Mouse (Mus musculus) skeletal muscle tissue, adult 2 months (tissue): ENCODE data around the gene Gramd4.

Source experiments
- DNase-seq: peaks from one replicate; pipeline ENCODE4 v3.0.0-alpha.2; 2012; ENCODE audit warnings: low read depth, low spot score

Gramd4 gene

GRCm38 (mm10) chr15:86057413-86057812 lies at the start of gene Gramd4:
Gramd4 (plus strand) TSS chr15:86057695.
- no peak for DNase-seq

DNA sequence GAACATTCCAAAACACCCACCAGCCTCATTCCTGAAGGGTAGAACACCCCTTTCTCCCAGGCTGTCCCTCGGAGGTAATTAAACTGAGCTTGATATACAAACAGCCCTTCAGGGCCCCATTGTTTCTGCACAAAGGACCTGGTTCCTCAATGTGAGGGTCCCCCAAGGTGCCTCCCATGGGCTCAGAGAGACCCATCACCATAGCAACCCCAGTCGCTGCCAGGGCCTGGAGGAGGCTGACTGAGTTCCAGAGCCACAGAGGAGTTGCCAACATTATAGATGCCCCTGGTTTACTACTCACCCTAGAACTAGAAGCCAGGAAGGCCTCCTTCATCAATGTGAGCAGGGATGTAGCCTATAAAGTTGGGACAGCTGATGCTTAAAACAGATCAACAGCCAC lies 44.4 kb upstream of the Gramd4 start:
- DNase-seq = no peak

DNA sequence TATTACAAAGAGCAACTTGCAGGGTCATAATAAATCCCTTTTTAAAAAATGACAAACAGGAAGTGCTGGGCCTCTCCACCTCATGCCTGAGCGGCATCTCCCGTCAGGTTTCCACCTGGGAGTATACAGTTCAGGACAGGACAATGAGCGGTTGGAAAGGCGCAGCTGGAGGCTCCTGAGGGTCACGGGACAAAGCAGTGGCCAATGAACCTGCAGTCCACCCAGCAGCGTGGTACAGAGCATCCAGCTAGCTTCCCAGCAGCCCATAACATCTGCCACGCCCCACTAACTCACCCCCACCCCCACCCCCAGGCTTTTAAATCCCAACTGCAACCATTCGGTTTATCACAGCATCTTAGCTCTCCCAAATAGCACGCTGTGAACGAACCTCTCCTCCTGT lies 43.8 kb upstream of the Gramd4 start:
- DNase-seq = no peak

DNA sequence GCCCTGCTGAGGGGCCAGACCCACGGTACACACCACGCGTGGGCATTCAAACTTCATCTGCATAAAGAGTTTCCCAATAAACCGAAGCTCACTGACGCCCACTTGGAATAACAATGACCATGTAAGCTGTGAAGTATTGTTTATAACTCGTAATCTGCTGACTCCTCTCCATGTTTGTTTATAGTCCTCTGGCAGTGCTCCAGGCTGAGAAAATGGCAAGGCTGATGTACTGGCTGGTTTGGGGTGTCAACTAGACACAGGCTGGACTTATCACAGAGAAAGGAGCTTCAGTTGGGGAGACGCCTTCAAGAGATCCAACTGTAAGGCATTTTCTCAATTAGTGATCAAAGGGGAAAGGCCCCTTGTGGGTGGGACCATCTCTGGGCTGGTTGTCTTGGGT lies 42.5 kb upstream of the Gramd4 start:
- no peak for DNase-seq

- no peak for DNase-seq
Observed at GRCm38 (mm10) chr15:86015860-86016541, 41.5 kb upstream of the Gramd4 start.

DNA sequence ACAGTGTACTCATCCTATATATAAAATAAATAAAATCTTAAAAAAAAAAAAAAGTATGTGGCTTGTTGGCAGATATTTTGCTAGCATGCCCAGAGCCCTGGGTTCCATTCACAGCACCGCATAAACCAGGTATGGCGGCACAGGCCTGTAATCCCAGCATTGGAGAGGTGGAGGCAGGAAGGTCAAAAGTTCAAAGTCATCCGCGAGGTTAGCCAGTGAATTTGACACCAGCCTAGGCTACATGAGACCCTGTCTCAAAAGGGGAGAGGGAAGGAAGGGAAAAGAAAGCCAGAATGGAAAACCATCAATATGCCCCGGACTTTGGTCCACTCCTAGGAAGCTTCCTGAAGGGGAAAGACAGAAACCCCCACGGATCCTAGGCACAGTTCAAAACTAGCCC lies 40.2 kb upstream of the Gramd4 start:
- DNase-seq = no peak

DNA sequence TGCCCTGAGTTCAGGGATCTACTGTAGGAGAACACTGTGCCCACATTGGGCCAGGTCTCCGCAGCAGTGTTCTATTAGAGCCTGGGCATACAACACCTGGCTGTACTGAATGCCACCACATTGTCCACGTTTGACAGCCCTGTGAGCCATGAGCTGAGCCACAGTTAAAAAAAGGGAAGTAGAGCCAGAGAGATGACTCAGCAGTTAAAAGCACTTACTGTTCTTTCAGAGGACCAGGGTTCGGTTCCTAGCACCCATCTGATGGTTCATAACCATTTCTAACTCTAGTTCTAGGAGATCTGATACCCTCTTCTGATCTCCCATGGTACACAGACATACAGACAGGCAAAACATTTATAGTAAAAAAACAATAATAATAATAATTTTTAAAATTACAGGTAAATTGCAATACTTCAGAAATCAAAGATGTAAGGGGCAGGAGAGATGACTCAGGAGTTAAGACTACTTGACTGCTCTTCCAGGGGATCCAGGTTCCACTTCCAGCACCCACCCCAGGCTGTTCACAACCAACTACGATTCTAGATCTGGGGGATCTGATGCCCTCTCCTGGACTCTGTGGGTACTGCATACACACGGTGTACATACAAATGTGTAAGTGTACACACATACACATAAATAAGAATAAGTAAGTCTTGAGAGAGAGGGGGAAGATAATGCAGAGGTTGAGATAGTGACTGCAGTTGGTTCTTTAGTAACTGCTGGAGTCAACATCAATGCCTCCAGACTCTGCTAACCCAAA lies 38.6 kb upstream of the Gramd4 start:
- DNase-seq = no peak

DNA sequence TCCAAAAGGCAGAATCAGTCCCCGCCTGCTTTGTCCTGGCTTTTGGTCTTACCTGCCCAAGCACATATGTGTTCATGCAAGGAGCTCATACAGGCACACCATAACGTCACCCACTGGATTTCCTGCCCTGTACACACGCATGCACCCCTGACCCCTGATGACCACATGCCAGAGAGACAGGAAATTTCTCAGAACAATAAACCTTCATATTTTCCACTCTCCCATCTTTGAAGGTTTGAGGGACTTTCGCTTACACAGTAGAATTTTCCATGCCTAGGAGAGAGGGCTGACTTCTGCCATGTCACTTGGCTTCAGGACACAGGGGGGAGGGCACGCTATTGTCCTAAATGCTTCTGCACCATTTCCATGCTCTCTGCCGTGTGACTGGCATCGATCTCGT lies 37.5 kb upstream of the Gramd4 start:
- no peak for DNase-seq

DNA sequence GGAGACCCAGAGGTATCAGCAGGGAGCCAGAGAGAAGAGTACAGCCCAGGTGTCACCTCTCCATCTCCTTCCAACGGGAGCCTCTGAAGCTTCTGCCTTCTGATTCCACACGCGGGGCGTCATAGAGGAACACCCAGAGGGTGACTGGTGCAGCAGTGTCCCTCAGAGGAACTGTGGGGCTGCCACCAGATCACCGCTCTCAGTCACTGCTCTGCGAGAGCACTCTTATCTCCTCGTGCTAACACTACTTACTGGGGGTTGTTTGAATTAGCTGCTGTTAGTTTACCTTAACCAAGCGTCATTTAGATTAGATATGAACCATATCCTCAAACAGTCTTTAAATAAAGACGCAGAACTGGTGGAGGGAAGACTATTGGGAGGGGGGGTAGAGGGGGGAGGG lies 36.2 kb upstream of the Gramd4 start:
- no peak for DNase-seq

GRCm38 (mm10) chr15:86021971-86022370 lies 35.5 kb upstream of the Gramd4 start:
- no peak for DNase-seq

GRCm38 (mm10) chr15:86027871-86028270 lies 29.6 kb upstream of the Gramd4 start:
- no peak for DNase-seq

- no peak for DNase-seq
Observed at GRCm38 (mm10) chr15:86029981-86030380, 27.5 kb upstream of the Gramd4 start.

- DNase-seq = no peak
Observed at GRCm38 (mm10) chr15:86032811-86033190, 24.7 kb upstream of the Gramd4 start.

GRCm38 (mm10) chr15:86033191-86033841 lies 24.2 kb upstream of the Gramd4 start, which contains the start of gene Celsr1:
Celsr1 (minus strand) TSS chr15:86033777.
- DNase-seq = no peak

DNA sequence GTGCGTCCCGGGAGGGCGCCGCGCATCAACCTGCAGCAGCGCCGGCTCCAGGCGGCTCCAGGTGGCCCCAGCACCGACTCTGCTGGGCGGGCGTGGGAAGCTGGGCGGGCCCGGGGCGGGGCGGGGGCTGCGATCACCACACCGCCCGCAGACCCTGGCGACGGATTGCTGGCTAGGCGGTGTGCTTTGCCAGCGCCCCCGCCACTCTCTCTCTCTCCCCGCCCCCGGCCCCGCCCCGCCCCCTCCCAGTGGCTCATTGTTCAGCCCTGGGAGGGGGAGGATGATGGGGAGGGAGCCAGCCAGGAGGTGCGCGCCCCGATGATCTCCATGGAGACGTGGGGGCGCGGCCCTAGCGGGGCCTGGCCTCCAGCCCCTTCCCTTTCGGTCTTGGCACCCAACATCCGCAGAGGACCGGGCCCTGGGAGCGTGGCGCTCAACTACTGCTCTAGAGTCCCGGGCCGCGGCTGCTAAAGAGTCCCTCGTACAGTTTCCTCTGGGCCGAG lies 23.4 kb upstream of the Gramd4 start:
- DNase-seq = no peak

DNA sequence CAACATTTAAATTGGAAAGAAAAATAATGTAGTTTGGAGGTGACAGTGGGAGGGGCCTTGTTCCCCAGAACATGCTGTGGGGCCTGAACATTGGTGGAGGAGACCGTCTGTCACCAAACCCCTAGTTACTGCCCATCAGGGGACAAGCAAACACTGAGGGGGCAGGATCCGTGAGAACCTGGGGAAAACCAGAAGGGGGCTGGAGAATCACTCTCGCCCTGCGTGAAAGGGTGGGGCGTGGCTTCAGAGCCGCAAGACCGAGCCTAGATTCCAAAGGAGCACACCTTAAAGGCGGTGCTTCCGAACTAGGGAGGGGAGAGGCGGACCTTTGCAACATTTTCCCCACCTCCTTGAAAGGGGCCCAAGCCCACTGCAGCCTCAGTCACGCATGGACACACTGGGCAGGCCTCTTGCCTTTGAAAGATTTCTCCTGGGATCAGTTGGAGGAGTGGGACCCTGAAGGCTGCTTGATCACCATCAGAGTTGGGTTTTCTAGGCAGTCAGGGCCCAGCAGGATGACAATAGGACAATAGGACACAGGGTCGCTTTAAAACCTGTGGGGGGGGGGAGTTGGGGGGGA lies 22.6 kb upstream of the Gramd4 start:
- DNase-seq = no peak

GRCm38 (mm10) chr15:86035913-86036312 lies 21.6 kb upstream of the Gramd4 start:
- DNase-seq = no peak

DNA sequence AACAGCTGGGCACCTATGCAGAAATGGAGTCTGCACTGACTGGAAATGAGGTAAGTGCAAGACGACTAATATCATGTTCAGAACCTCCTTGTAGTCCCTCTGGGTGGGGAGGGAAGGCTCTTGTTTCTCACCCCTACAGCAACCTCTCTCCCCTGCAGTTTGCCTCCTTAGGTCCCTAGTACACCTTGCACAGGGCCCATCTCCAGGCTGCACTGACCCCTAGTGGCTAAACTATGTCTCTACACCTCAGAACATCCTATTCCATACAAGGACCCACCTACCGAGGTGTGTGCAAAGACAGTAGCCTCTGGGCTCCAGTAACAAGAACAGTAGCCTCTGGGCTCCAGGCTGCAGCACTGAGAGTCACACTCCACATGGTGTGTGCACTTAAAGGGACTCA lies 18.7 kb upstream of the Gramd4 start:
- peak; percentile 59 for DNase-seq

- DNase-seq = no peak
Observed at GRCm38 (mm10) chr15:86041421-86041820, 16.1 kb upstream of the Gramd4 start.

- DNase-seq = no peak
Observed at GRCm38 (mm10) chr15:86042364-86042763, 15.1 kb upstream of the Gramd4 start.

DNA sequence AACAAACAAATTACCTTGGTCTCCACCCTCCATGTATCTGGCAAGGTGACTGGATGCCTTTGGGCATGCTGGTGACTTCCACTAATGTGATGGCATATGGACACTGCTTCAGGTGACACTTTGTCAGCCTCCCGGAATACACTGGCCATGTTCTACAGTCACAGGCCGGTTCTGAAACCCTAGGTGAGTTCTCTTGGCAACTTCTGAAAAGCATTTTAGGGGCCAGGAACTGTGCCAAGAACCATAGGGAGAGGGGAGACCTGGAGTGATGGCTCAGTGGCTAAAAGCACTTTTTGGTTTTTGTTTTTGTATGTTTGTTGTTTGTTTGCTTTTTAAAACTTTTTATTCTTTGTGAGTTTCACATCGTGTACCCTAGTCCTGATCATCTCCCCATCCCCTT lies 8.0 kb upstream of the Gramd4 start:
- no peak for DNase-seq

DNA sequence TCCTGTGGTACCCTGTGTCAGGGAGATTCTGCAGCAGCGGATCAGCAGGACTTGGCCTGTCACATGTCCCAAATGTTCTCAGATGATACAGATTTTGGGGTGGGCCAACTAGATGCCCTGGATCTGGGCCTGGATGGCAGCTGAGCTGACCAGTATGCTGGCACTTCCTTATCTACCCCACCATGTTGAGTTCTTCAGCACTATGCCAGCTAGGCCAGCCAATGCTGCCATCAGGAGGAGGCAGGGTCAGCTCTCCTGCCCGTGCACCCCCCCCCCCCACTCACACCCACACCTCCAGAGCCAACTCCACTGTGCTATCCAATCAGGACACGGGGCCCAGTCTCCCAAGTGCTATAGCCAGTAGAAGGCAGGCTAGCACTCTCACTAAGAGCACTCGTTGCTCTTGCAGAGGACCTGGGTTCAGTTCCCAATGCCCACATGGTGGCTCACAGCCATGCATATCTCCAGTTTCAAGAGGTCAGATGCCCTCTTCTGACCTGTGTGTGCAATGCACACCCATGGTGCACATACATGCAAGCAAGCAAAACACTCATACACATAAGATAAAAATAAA lies 7.2 kb upstream of the Gramd4 start:
- DNase-seq = no peak
